Mouse (Mus musculus): ENCODE results near the gene Gm20807. TPM values are rescaled to one million over a fixed set of nuclear protein-coding genes. Genes with fewer than 3 reads are reported as not detected.
"Not testable (repeated sequence)": the region's sequence is repeated elsewhere in the genome, so short reads cannot be mapped to it uniquely, and the experiment has no call there.

Gene Gm20807
- total RNA-seq (2021), result not detected

GRCm38 (mm10) chrY:13042591-13042990 lies at the start of gene Gm20807:
Gene Gm20807 (plus strand): TSS chrY:13042891.
- DNase-seq, result not testable (repeated sequence)

Other genes starting within 250 kb of the Gm20807 start
- not detected for gene Gm21891, start 90.6 kb downstream of the Gm20807 start, total RNA-seq (2021)
- gene Gm21425, start 119.1 kb downstream of the Gm20807 start, total RNA-seq (2021), result not detected
- gene Gm21828, start 181.0 kb downstream of the Gm20807 start, total RNA-seq (2021), result not detected
- not detected for gene Gm21440, start 209.5 kb downstream of the Gm20807 start, total RNA-seq (2021)
- gene Gm21454, start 209.6 kb downstream of the Gm20807 start, total RNA-seq (2021), result not detected

All from heart, postnatal 4 days (tissue).